Mouse (Mus musculus) megakaryocyte, embryonic 14.5 days (primary cell): ENCODE data around the gene Zfp423. TPM values are rescaled to one million over a fixed set of nuclear protein-coding genes. Genes with fewer than 3 reads are reported as not detected.

ENCODE experiments used
- H3K27me3 ChIP-seq: replicated peaks from 2 replicates; pipeline ENCODE3; 2012; ENCODE audit warnings: inconsistent platforms
- H3K36me3 ChIP-seq: replicated peaks from 2 replicates; pipeline ENCODE3; 2012; ENCODE audit warnings: low read length, inconsistent platforms, mixed read lengths
- H3K4me1 ChIP-seq: 2 replicates; pipeline ENCODE4 v1.6.1; 2012; ENCODE audit warnings: inconsistent platforms
- H3K4me3 ChIP-seq: replicated peaks from 2 replicates; pipeline ENCODE3; 2012; ENCODE audit warnings: moderate library complexity, mild to moderate bottlenecking, inconsistent platforms
- H3K9me3 ChIP-seq: 2 replicates; pipeline ENCODE4 v1.6.1; 2012; ENCODE audit warnings: inconsistent platforms
- FLI1 ChIP-seq: IDR thresholded peaks from 2 replicates; pipeline ENCODE4 v1.6.1; 2012; ENCODE audit warnings: low read length, inconsistent platforms, mixed read lengths
- GATA1 ChIP-seq: IDR thresholded peaks from 3 replicates; pipeline ENCODE4 v1.6.1; 2012; ENCODE audit warnings: mixed read lengths, low read length, inconsistent platforms, borderline replicate concordance
- polyA plus RNA-seq: library from polyadenylated mRNA; stranded (reverse); fragments of >175 nt; gene quantifications from 2 replicates; pipeline ENCODE4 v1.2.3, GENCODE M21; 2012; ENCODE audit warnings: low replicate concordance; ENCODE audit not compliant: insufficient read depth

Zfp423 gene
- polyA plus RNA-seq, 1 experiment = not detected

- TF ChIP-seq GATA1 (no peak), FLI1 (no peak)
- no peaks in the 10 kb centered on the region for H3K36me3 ChIP-seq
- H3K27me3 ChIP-seq = peaks cover 14% of the 10 kb centered on the region
- no peaks in the 10 kb centered on the region for H3K9me3 ChIP-seq
- no peaks in the 10 kb centered on the region for H3K4me1 ChIP-seq
- no peak overlapping the region for H3K4me3 ChIP-seq
These were observed 214.2 kb downstream of the Zfp423 start for GRCm38 (mm10) chr8:87745125-87745698.

- Histone ChIP-seq H3K4me1 (no peaks in the 10 kb centered on the region), H3K4me3 (no peak overlapping the region), H3K27me3 (peaks cover 14% of the 10 kb centered on the region), H3K36me3 (no peaks in the 10 kb centered on the region), H3K9me3 (no peaks in the 10 kb centered on the region)
- TF ChIP-seq GATA1 (no peak), FLI1 (no peak)
These were observed 214.8 kb downstream of the Zfp423 start for GRCm38 (mm10) chr8:87744556-87744955.

GRCm38 (mm10) chr8:87742016-87742415, 217.4 kb downstream of the Zfp423 start:
- Histone ChIP-seq H3K4me3 (no peak overlapping the region), H3K36me3 (no peaks in the 10 kb centered on the region), H3K9me3 (no peaks in the 10 kb centered on the region), H3K4me1 (no peaks in the 10 kb centered on the region), H3K27me3 (peaks cover 14% of the 10 kb centered on the region)
- no peak for TF ChIP-seq GATA1
- TF ChIP-seq FLI1 = no peak

- Histone ChIP-seq H3K36me3 (no peaks in the 10 kb centered on the region), H3K4me3 (no peak overlapping the region), H3K27me3 (peaks cover 14% of the 10 kb centered on the region), H3K4me1 (no peaks in the 10 kb centered on the region), H3K9me3 (no peaks in the 10 kb centered on the region)
- TF ChIP-seq FLI1 = no peak
These were observed 218.4 kb downstream of the Zfp423 start for GRCm38 (mm10) chr8:87740946-87741530.

GRCm38 (mm10) chr8:87737900-87738299, 221.5 kb downstream of the Zfp423 start:
- Histone ChIP-seq H3K36me3 (no peaks in the 10 kb centered on the region), H3K27me3 (peaks cover 16% of the 10 kb centered on the region), H3K4me3 (no peak overlapping the region), H3K4me1 (peaks cover 8% of the 10 kb centered on the region; the same call in 1 of the 2 replicates), H3K9me3 (no peaks in the 10 kb centered on the region)
- TF ChIP-seq GATA1 (no peak), FLI1 (no peak)

- Histone ChIP-seq H3K36me3 (no peaks in the 10 kb centered on the region), H3K27me3 (peaks cover 27% of the 10 kb centered on the region), H3K9me3 (no peaks in the 10 kb centered on the region), H3K4me1 (peaks cover 8% of the 10 kb centered on the region; the same call in 1 of the 2 replicates), H3K4me3 (no peak overlapping the region)
- TF ChIP-seq GATA1 (no peak), FLI1 (no peak)
These were observed 224.5 kb downstream of the Zfp423 start for GRCm38 (mm10) chr8:87734902-87735301.

- TF ChIP-seq FLI1 (no peak), GATA1 (no peak)
- H3K4me1 ChIP-seq = peaks cover 8% of the 10 kb centered on the region; the same call in 1 of the 2 replicates
- no peaks in the 10 kb centered on the region for H3K9me3 ChIP-seq
- H3K36me3 ChIP-seq = no peaks in the 10 kb centered on the region
- H3K27me3 ChIP-seq = peaks cover 30% of the 10 kb centered on the region
- H3K4me3 ChIP-seq = no peak overlapping the region
These were observed 224.9 kb downstream of the Zfp423 start for GRCm38 (mm10) chr8:87734496-87734895.

- H3K36me3 ChIP-seq = no peaks in the 10 kb centered on the region
- H3K27me3 ChIP-seq = peaks cover 46% of the 10 kb centered on the region
- no peak overlapping the region for H3K4me3 ChIP-seq
- no peak for TF ChIP-seq FLI1
- TF ChIP-seq GATA1 = no peak
- no peaks in the 10 kb centered on the region for H3K9me3 ChIP-seq
- peaks cover 8% of the 10 kb centered on the region; the same call in 1 of the 2 replicates for H3K4me1 ChIP-seq
These were observed 228.3 kb downstream of the Zfp423 start for GRCm38 (mm10) chr8:87731062-87731461.

GRCm38 (mm10) chr8:87723015-87723414, 236.4 kb downstream of the Zfp423 start:
- H3K9me3 ChIP-seq = no peaks in the 10 kb centered on the region
- no peaks in the 10 kb centered on the region for H3K36me3 ChIP-seq
- no peak overlapping the region for H3K4me3 ChIP-seq
- peaks cover 31% of the 10 kb centered on the region for H3K27me3 ChIP-seq
- TF ChIP-seq FLI1 (no peak), GATA1 (no peak)
- H3K4me1 ChIP-seq = peaks cover 17% of the 10 kb centered on the region

- peaks cover 36% of the 10 kb centered on the region for H3K4me1 ChIP-seq
- H3K4me3 ChIP-seq = no peak overlapping the region
- no peaks in the 10 kb centered on the region for H3K9me3 ChIP-seq
- TF ChIP-seq GATA1 = no peak
- TF ChIP-seq FLI1 = no peak
- peaks cover 32% of the 10 kb centered on the region for H3K27me3 ChIP-seq
- no peaks in the 10 kb centered on the region for H3K36me3 ChIP-seq
These were observed 240.1 kb downstream of the Zfp423 start for GRCm38 (mm10) chr8:87719137-87719815.
